Mouse (Mus musculus) liver, embryonic 14.5 days (tissue): ENCODE data around the gene Frrs1l.

Source experiments
- CTCF ChIP-seq: IDR thresholded peaks from 2 replicates; pipeline ENCODE4 v1.5.1; 2016; ENCODE audit warnings: antibody characterized with exemption, low read depth, control low read depth
- EP300 ChIP-seq: IDR thresholded peaks from 2 replicates; pipeline ENCODE4 v1.6.1; 2016; ENCODE audit warnings: antibody characterized with exemption, low read depth

DNA sequence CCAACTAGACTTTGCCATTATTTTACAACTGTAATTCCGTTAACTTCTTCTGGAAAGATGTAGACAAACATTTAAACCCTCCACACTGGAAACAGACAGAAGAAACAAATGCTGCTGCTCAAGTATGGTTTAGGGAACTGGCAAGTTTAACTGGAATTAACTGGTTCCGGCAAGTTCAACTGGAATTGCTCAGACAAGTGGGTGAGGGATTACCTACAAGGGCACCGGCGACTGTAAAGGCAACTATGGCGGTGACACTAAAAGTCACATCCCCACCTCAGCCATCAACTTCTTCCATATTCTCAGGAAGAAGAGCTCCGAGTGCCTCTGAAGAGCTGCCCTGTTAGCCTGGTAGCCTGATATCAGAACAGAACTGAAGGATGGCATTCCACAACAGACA is 75.9 kb downstream of the Frrs1l start:
- TF ChIP-seq CTCF, result no peak
- no peak for TF ChIP-seq EP300
